Mouse (Mus musculus): ENCODE data around the gene Nfatc4.

DNA sequence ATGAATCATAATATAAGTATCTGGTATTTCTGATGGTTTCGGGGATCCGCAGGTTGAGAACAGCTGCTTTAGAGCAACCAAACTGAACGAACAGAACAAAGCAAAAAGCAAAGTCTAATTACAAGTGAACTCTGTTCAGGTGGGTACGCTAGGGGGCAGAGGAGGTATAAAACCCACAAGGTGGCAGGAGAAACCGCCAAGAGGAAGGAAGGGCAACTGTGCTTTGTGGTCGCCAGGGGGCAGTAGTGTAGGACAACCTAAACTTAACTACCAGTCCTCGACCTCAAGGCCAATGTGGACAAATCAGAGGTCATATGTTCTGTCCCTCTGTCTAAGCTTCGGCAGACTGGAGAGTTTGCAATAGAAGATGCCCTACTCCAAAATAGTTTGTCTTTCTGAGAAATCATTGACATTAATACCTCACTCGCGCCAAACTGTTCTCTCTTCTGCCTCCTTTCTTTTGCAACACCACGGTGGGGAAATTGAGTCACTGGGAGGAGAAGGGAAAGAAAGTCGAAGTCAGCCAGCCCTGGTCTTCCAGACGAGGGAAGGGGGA is 431 bp upstream of the Nfatc4 start:
- TF ChIP-seq CTCF (IDR thresholded peaks at IDR 0.05; ENCODE audit: low read depth) = peak; percentile 100
- no peak for TF ChIP-seq EP300 (IDR thresholded peaks at IDR 0.05; ENCODE audit: low read depth)

Data from heart, postnatal 0 days (tissue).